Mouse (Mus musculus) liver, embryonic 14.5 days (tissue): Measurements from ENCODE around the gene Phlpp2. TPM values are rescaled to one million over a fixed set of nuclear protein-coding genes. Genes with fewer than 3 reads are reported as not detected.

Experiments used
- ATAC-seq: fragments of 200-750 bp; cut with Nextera tagmentation; 2 replicates; pipeline ENCODE4 v1.8.0; 2017; ENCODE audit warnings: moderate number of reproducible peaks, mild to moderate bottlenecking, moderate library complexity; ENCODE audit not compliant: insufficient read depth
- DNase-seq, 3 experiments: peaks; one replicate each; pipeline ENCODE4 v3.0.0-alpha.2; 2012 to 2013; ENCODE audit warnings: low read depth in 3 of 3, low spot score in 3 of 3
- H3K27ac ChIP-seq: fragments of 300-500 bp; sonication (generic); 2 replicates; pipeline ENCODE4 v1.5.1; 2014; ENCODE audit warnings: moderate library complexity, mild to moderate bottlenecking, control low read depth, inconsistent platforms
- H3K27me3 ChIP-seq: fragments of 300-500 bp; sonication (generic); 2 replicates; pipeline ENCODE4 v1.6.1; 2014; ENCODE audit warnings: mild to moderate bottlenecking, low read length, moderate library complexity; ENCODE audit not compliant: control insufficient read depth, insufficient read depth
- H3K36me3 ChIP-seq: fragments of 300-500 bp; sonication (generic); replicated peaks from 2 replicates; pipeline ENCODE4 v1.6.1; 2014; ENCODE audit warnings: low read depth; ENCODE audit not compliant: control insufficient read depth, insufficient read depth
- H3K4me1 ChIP-seq, 2 experiments: fragments of 200-500 bp in 1 of 2; fragments of 300-500 bp in 1 of 2; sonication (generic) in 1 of 2; replicated peaks; 2 replicates each; pipeline ENCODE4 v1.6.1; 2012 to 2014; ENCODE audit warnings: antibody characterized with exemption in 1 of 2, inconsistent platforms in 1 of 2, low read length in 1 of 2; ENCODE audit not compliant: control insufficient read depth in 2 of 2, insufficient read depth in 2 of 2
- H3K4me2 ChIP-seq: fragments of 300-500 bp; sonication (generic); 2 replicates; pipeline ENCODE4 v1.6.1; 2014; ENCODE audit warnings: low read depth, mild to moderate bottlenecking, control low read depth, moderate library complexity
- H3K4me3 ChIP-seq, 2 experiments: fragments of 200-500 bp in 1 of 2; fragments of 300-500 bp in 1 of 2; sonication (generic) in 1 of 2; 2 replicates each; pipeline ENCODE4 v1.5.1; 2012 to 2014; ENCODE audit warnings: low read depth in 2 of 2, low read length in 2 of 2, mild to moderate bottlenecking in 2 of 2, control low read depth in 1 of 2, inconsistent platforms in 1 of 2, moderate library complexity in 1 of 2; ENCODE audit not compliant: insufficient read depth in 1 of 2
- H3K9ac ChIP-seq: fragments of 300-500 bp; sonication (generic); replicated peaks from 2 replicates; pipeline ENCODE4 v1.6.1; 2014; ENCODE audit warnings: mild to moderate bottlenecking, control low read depth, moderate library complexity
- H3K9me3 ChIP-seq: fragments of 300-500 bp; sonication (generic); 2 replicates; pipeline ENCODE4 v1.6.1; 2016; ENCODE audit warnings: low read length, mixed read lengths; ENCODE audit not compliant: control insufficient read depth
- CTCF ChIP-seq: IDR thresholded peaks from 2 replicates; pipeline ENCODE4 v1.5.1; 2016; ENCODE audit warnings: antibody characterized with exemption, low read depth, control low read depth
- EP300 ChIP-seq: IDR thresholded peaks from 2 replicates; pipeline ENCODE4 v1.6.1; 2016; ENCODE audit warnings: antibody characterized with exemption, low read depth
- WGBS: fragments of 180-500 bp; shearing (Covaris S2); extraction: QIAGEN DNeasy Blood & Tissue Kit; methylation state at CpG from one replicate; pipeline ENCODE4 v1.1.7; 2014; ENCODE audit not compliant: insufficient replicate concordance; 5-methylcytosine and 5-hydroxymethylcytosine counted together
- polyA plus RNA-seq, 2 experiments: library from polyadenylated mRNA; depleted of rRNA in 1 of 2; stranded (reverse) in 1 of 2; unstranded in 1 of 2; fragments of >200 nt; fragmentation: Nextera tagmentation in 1 of 2; extraction: Ambion mirVana in 1 of 2; gene quantifications; 2 replicates each; pipeline versions ENCODE4 v1.2.1 to v1.2.3; 2012 to 2014

The Phlpp2 gene
- polyA plus RNA-seq, 2 experiments, result 3.9 to 6.5 TPM

GRCm38 (mm10) chr8:109992951-109993350 lies 124.6 kb downstream of the Phlpp2 start:
- no peak for TF ChIP-seq EP300
- TF ChIP-seq CTCF, result no peak
- H3K4me3 ChIP-seq, result no peak overlapping the region
- no peaks in the 10 kb centered on the region for H3K4me1 ChIP-seq
- no peak overlapping the region for H3K9ac ChIP-seq
- no peaks in the 10 kb centered on the region for H3K27me3 ChIP-seq
- no peaks in the 10 kb centered on the region for H3K9me3 ChIP-seq
- no peaks in the 10 kb centered on the region for H3K36me3 ChIP-seq
- H3K4me2 ChIP-seq, result no peak overlapping the region
- DNase-seq (no peak), ATAC-seq (no peak)
- no peak overlapping the region for H3K27ac ChIP-seq
- WGBS, result 60% methylated on average over 1 of the region's 1 CpGs

Other genes starting within 250 kb of the Phlpp2 start
- gene Ist1, start 175.3 kb upstream of the Phlpp2 start, polyA plus RNA-seq (2012; rRNA removed), result 14.4 and 19.5 TPM in 2 replicates
- 31.1 and 32.6 TPM in 2 replicates for gene Ist1, start 175.3 kb upstream of the Phlpp2 start, polyA plus RNA-seq (2014; fragmentation: Nextera tagmentation; extraction: Ambion mirVana)
- gene Zfp821, start 163.0 kb upstream of the Phlpp2 start, polyA plus RNA-seq (2012; rRNA removed), result 3.2 and 4.8 TPM in 2 replicates
- 5.0 and 5.4 TPM in 2 replicates for gene Zfp821, start 163.0 kb upstream of the Phlpp2 start, polyA plus RNA-seq (2014; fragmentation: Nextera tagmentation; extraction: Ambion mirVana)
- gene Atxn1l, start 130.8 kb upstream of the Phlpp2 start, polyA plus RNA-seq (2012; rRNA removed), result 2.2 and 2.5 TPM in 2 replicates
- gene Atxn1l, start 130.8 kb upstream of the Phlpp2 start, polyA plus RNA-seq (2014; fragmentation: Nextera tagmentation; extraction: Ambion mirVana), result 2.0 and 2.1 TPM in 2 replicates
- 12.5 and 13.8 TPM in 2 replicates for gene Ap1g1, start 90.0 kb upstream of the Phlpp2 start, polyA plus RNA-seq (2012; rRNA removed)
- 10.0 and 12.1 TPM in 2 replicates for gene Ap1g1, start 90.0 kb upstream of the Phlpp2 start, polyA plus RNA-seq (2014; fragmentation: Nextera tagmentation; extraction: Ambion mirVana)
- 0.02 and 0.04 TPM in 2 replicates for gene Marveld3, start 93.7 kb downstream of the Phlpp2 start, polyA plus RNA-seq (2012; rRNA removed)
- gene Marveld3, start 93.7 kb downstream of the Phlpp2 start, polyA plus RNA-seq (2014; fragmentation: Nextera tagmentation; extraction: Ambion mirVana), result 0.09 TPM in 1 of 2 replicates, not detected in the other
- 0.25 TPM in 2 replicates for gene Tat, start 121.9 kb downstream of the Phlpp2 start, polyA plus RNA-seq (2012; rRNA removed)
- gene Tat, start 121.9 kb downstream of the Phlpp2 start, polyA plus RNA-seq (2014; fragmentation: Nextera tagmentation; extraction: Ambion mirVana), result 0.13 and 0.27 TPM in 2 replicates
- gene Chst4, start 171.2 kb downstream of the Phlpp2 start, polyA plus RNA-seq (2012; rRNA removed), result 0.02 TPM in 1 of 2 replicates, not detected in the other
- gene Chst4, start 171.2 kb downstream of the Phlpp2 start, polyA plus RNA-seq (2014; fragmentation: Nextera tagmentation; extraction: Ambion mirVana), result not detected in 2 replicates
- 0.23 and 0.36 TPM in 2 replicates for gene Zfp612, start 211.2 kb downstream of the Phlpp2 start, polyA plus RNA-seq (2012; rRNA removed)
- 0.52 and 0.92 TPM in 2 replicates for gene Zfp612, start 211.2 kb downstream of the Phlpp2 start, polyA plus RNA-seq (2014; fragmentation: Nextera tagmentation; extraction: Ambion mirVana)
- gene Gm21964, start 232.7 kb downstream of the Phlpp2 start, polyA plus RNA-seq (2012; rRNA removed), result not detected in 2 replicates
- not detected in 2 replicates for gene Gm21964, start 232.7 kb downstream of the Phlpp2 start, polyA plus RNA-seq (2014; fragmentation: Nextera tagmentation; extraction: Ambion mirVana)
- gene Gm17720, start 234.2 kb downstream of the Phlpp2 start, polyA plus RNA-seq (2012; rRNA removed), result not detected in 2 replicates
- not detected in 2 replicates for gene Gm17720, start 234.2 kb downstream of the Phlpp2 start, polyA plus RNA-seq (2014; fragmentation: Nextera tagmentation; extraction: Ambion mirVana)